Mouse (Mus musculus): Measurements from ENCODE around the gene Rimbp2.

- TF ChIP-seq POLR2A (IDR thresholded peaks at IDR 0.05; ENCODE audit: borderline replicate concordance, extremely low read depth, insufficient read depth, insufficient read length, poor library complexity, severe bottlenecking), result no peak
- TF ChIP-seq CTCF (IDR thresholded peaks at IDR 0.05; ENCODE audit: borderline replicate concordance, extremely low read depth, insufficient read depth, insufficient read length), result no peak
Measured at GRCm38 (mm10) chr5:128866291-128866690, 87.0 kb downstream of the Rimbp2 start.
